ENCODE assay signal across 2 mouse cellular contexts in the genomic region with DNA sequence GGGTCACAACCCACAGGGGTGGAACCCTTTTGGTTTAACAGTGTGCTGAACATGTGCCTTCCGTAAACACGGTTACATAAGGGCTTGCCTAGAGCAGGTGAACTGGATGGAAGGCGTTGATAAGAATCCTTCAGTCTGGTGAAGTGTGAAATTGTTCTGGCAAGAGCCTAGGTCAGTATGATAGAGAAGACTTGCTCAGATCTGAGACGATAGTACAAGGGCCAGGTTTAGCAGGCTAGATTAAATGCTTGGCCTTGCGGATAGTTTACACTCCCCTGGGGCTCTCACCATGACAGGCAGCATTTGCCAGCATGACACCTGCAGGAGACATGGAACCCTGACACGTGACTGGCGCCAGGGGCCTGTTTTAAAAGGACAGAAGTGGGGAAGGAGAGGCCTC.
A peak's percentile ranks its signal among the peaks of the same experiment; 100 is the strongest.
TF ChIP-seq lines count a peak whose summit lies in the region.

No protein-coding gene starts in this region.

TF ChIP-seq in ES-E14, 5 proteins besides CTCF, POLR2A, EP300 and RAD21:
- TF ChIP-seq MAFK (IDR thresholded peaks at IDR 0.05; ENCODE audit: insufficient read depth, low read depth, low read length) (no peak), HCFC1 (IDR thresholded peaks at IDR 0.05; ENCODE audit: borderline replicate concordance, insufficient read depth, low read length) (no peak), ZC3H11A (IDR thresholded peaks at IDR 0.05; ENCODE audit: borderline replicate concordance, low read depth, low read length) (no peak), CHD2 (IDR thresholded peaks at IDR 0.05; ENCODE audit: low read depth, low read length) (no peak), ZNF384 (IDR thresholded peaks at IDR 0.05; ENCODE audit: low read depth, low read length) (no peak)

TF ChIP-seq in MEL, 35 proteins besides CTCF, POLR2A, EP300 and RAD21:
- TF ChIP-seq GATA1 (IDR thresholded peaks at IDR 0.05; ENCODE audit: low read depth, low read length) = peak; percentile 20; the same call in 1 of the 2 replicates
- peak; percentile 41 for TF ChIP-seq ETS1 (IDR thresholded peaks at IDR 0.05; ENCODE audit: low read depth, low read length)
- TF ChIP-seq USF1 (IDR thresholded peaks at IDR 0.05; ENCODE audit: low read depth, low read length) = peak; percentile 69
- no peak for TF ChIP-seq MAZ (IDR thresholded peaks at IDR 0.05; ENCODE audit: low read depth, low read length)
- TF ChIP-seq MXI1 (IDR thresholded peaks at IDR 0.05; ENCODE audit: low read depth, low read length) = peak; percentile 38; the same call in 1 of the 2 replicates
